In genomic region chr10:21606931-21607330, GRCm38 (mm10) we compare ENCODE assay signal across 18 mouse cellular contexts. TPM values are rescaled to one million over a fixed set of nuclear protein-coding genes. Genes with fewer than 3 reads are reported as not detected.
DNase-seq lines count a peak whose midpoint lies in the region; ATAC-seq lines count a peak whose summit lies in the region.
"Had no signal": no experiment of that assay in that cellular context is flagged by ENCODE, and none has a peak within 500 bp of the region (broad histone marks: within the 10 kb centered on the region; RNA-seq: fewer than 3 reads in every experiment).

No protein-coding gene starts in this region.

- no peaks in the 10 kb centered on the region for H3K36me3 ChIP-seq in heart, embryonic 11.5 days (ENCODE audit: control insufficient read depth, insufficient read depth, low read length)
- H3K36me3 ChIP-seq: embryonic facial prominence, embryonic 12.5 days; midbrain, embryonic 12.5 days had no signal

- H3K27ac ChIP-seq in heart, embryonic 11.5 days (ENCODE audit: low read depth, low read length): no peak overlapping the region
- H3K27ac ChIP-seq: embryonic facial prominence, embryonic 12.5 days; hindbrain, embryonic 14.5 days; liver, embryonic 14.5 days; midbrain, embryonic 12.5 days had no signal

- H3K4me2 ChIP-seq in heart, embryonic 11.5 days: no peak overlapping the region
- H3K4me2 ChIP-seq: embryonic facial prominence, embryonic 12.5 days; hindbrain, embryonic 14.5 days; midbrain, embryonic 12.5 days had no signal

- peak; percentile 74 for DNase-seq in heart, adult 11 months
- DNase-seq in lung, adult 18-20 months: peak; percentile 58 to 63
- no peak for DNase-seq in lung, postnatal 25 days (ENCODE audit: low spot score)
- DNase-seq in adrenal gland, postnatal 14 days: peak; percentile 88
- peak; percentile 64 for DNase-seq in lung, postnatal 14 days
- DNase-seq: cerebellum, adult 9-11 months; thymus, postnatal 25 days had no signal

- no peak overlapping the region for H3K9ac ChIP-seq in heart, embryonic 11.5 days (ENCODE audit: low read depth, low read length)
- H3K9ac ChIP-seq: embryonic facial prominence, embryonic 12.5 days; hindbrain, embryonic 14.5 days; liver, embryonic 14.5 days; midbrain, embryonic 12.5 days had no signal

- no peaks in the 10 kb centered on the region for H3K27me3 ChIP-seq in heart, embryonic 11.5 days (ENCODE audit: control insufficient read depth, insufficient read depth, low read length)
- H3K27me3 ChIP-seq: embryonic facial prominence, embryonic 12.5 days; midbrain, embryonic 12.5 days; Patski had no signal

- ATAC-seq in heart, embryonic 11.5 days (replicated peaks; ENCODE audit: insufficient number of reproducible peaks, low FRiP score, low TSS enrichment): no peak
- no peak for ATAC-seq in granulocyte monocyte progenitor cell, adult 5-6 weeks (replicated peaks; ENCODE audit: poor library complexity, severe bottlenecking)
- ATAC-seq in megakaryocyte-erythroid progenitor cell, adult 5-6 weeks (replicated peaks; ENCODE audit: low FRiP score, low TSS enrichment, poor library complexity, severe bottlenecking): no peak
- ATAC-seq: CD4-positive, CD25-positive, alpha-beta regulatory T cell, adult 4 months; Patski had no signal

- no peaks in the 10 kb centered on the region for H3K9me3 ChIP-seq in heart, embryonic 11.5 days (replicated peaks; ENCODE audit: control insufficient read depth, low read length)
- H3K9me3 ChIP-seq: embryonic facial prominence, embryonic 12.5 days; midbrain, embryonic 12.5 days had no signal

- 64% methylated on average over 5 of the region's 5 CpGs for WGBS in heart, embryonic 11.5 days (ENCODE audit: insufficient replicate concordance)

- H3K4me3 ChIP-seq in heart, embryonic 11.5 days (ENCODE audit: low read depth, low read length): no peak overlapping the region
- H3K4me3 ChIP-seq: embryonic facial prominence, embryonic 12.5 days; midbrain, embryonic 12.5 days had no signal

- peaks cover 21% of the 10 kb centered on the region for H3K4me1 ChIP-seq in heart, embryonic 11.5 days (ENCODE audit: control insufficient read depth, insufficient read depth, low read length)

RNA-seq across cellular contexts. Expression of gene 1700020N01Rik, which starts 14.0 kb away (rescaled TPM):
- 0.28 and 0.30 TPM in 2 replicates for polyA plus RNA-seq in heart, embryonic 11.5 days (2014; fragmentation: Nextera tagmentation; extraction: Ambion mirVana)
- total RNA-seq in adrenal gland, postnatal 14 days (2021): not detected in 2 replicates
- total RNA-seq in granulocyte monocyte progenitor cell, adult 5-6 weeks (2014; fragmentation: Nextera tagmentation): not detected in 2 replicates
- not detected in 2 replicates for total RNA-seq in granulocyte monocyte progenitor cell, adult 5-6 weeks (2017)
- not detected in 2 replicates for total RNA-seq in megakaryocyte-erythroid progenitor cell, adult 5-6 weeks (2014; fragmentation: Nextera tagmentation)
- total RNA-seq in megakaryocyte-erythroid progenitor cell, adult 5-6 weeks (2017): not detected in 2 replicates
- total RNA-seq: left cerebral cortex, postnatal 25 days had no signal
- polyA plus RNA-seq: CD4-positive, CD25-positive, alpha-beta regulatory T cell, adult 4 months; embryonic facial prominence, embryonic 12.5 days; hindbrain, embryonic 14.5 days; liver, embryonic 14.5 days; midbrain, embryonic 12.5 days; neural tube, embryonic 14.5 days; Patski had no signal
